Mouse (Mus musculus): ENCODE measurements around the gene Aff4.
"Not testable (repeated sequence)": the region's sequence is repeated elsewhere in the genome, so short reads cannot be mapped to it uniquely, and the experiment has no call there.

Gene Aff4

DNA sequence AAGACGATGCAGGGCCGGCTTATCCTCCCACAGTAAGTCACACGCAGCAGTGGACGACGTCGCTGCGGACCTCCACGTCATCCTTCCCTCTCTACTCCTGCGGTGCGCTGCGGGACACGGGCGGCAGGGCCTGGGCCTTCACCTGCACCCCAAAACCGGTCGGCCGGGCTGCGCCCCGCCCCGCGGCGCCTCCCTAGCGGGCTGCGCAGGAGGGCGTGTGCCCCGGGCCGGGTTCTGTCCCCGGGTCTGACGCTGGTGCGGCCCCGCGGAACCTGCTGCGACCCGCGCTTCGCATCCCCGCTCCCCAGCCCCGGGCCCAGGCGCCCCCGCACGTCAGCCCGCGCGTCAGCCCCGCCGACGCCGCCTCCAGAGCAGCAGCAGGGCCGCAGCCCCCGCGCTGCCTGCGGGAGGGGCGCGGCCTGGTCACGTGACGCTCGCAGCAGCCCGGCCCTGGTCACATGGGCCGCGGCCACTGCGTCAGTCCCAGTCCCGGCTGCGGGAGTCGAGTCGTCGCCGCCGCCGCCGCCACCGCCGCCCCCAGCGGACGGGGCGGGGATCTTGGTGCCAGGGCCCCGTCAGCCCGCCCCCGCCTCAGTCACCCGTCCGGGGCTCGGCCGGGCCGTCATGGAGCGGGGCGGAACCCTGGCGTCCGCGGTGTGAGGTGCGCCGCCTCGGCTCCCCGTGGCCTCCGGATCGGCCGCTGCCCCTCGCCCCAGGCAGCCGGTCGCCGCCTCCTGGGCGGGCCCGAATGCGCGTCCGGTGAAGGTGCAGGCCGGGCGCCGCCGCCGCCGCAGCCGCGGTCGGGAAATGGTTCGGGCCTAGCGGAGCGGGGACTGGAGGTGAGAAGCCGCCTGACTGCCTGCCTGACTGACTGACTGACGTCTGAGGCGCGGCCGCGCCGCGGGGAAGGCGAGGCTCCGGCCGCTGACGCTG, at the start of gene Aff4:
Gene Aff4 (plus strand): TSS at position 543 of the 933 bp plus-strand sequence.
- DNase-seq = peak; percentile 87 to 95

DNA sequence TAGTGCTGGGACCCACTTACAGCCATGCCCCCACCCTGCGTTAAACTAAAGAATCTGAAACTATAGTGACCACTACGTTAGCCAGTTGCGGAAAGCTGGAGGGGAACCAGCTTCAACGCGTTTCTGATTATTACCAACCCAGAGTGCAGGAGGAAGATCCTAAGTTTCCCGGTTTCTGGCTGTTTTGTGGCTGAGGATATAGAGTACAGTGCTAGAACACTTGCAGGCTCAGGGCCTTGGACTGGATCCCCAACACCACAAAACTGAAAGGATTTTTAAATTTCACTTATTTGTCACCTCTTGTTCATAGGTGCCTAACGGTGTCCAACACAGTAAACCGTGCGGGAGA, 49.5 kb upstream of the Aff4 start:
- DNase-seq = no peak

DNA sequence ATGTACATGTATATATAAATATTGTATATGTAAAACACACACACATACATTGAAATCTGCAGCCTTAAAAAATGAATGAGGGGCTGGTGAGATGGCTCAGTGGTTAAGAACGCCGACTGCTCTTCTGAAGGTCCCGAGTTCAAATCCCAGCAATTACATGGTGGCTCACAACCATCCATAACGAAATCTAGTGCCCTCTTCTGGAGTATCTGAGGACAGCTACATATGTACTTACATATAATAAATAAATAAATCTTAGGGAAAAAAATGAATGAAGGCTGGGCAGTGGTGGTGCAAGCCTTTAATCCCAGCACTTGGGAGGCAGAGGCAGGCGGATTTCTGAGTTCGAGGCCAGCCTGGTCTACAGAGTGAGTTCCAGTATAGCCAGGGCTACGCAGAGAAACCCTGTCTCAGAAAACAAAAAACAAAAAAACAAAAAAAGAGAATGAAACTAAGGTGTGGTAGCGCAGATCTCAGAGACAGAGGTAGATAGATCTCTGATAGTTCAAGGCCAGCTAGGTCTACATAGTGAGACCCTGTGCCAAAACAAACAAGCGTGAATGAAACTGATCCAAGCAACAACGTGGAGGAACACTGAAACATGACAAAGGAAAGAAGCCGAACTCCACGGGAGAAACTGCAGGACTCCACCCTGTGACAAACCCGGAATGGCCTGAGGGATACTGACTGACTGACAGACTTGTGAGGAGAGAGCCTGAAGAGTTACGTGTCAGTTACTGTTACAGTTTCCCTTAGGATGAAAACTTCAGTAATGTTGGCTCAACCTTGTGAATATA, 46.4 kb upstream of the Aff4 start:
- no peak for DNase-seq

- no peak for DNase-seq
Measured at GRCm38 (mm10) chr11:53306965-53307364, 43.7 kb upstream of the Aff4 start.

GRCm38 (mm10) chr11:53307558-53308065, 43.0 kb upstream of the Aff4 start:
- DNase-seq = peak; percentile 66 to 74

GRCm38 (mm10) chr11:53308251-53308864, 42.3 kb upstream of the Aff4 start:
- DNase-seq = peak; percentile 49 to 68

- peak; percentile 82 to 84 for DNase-seq
Measured at GRCm38 (mm10) chr11:53308884-53309310, 41.7 kb upstream of the Aff4 start.

GRCm38 (mm10) chr11:53311385-53311784, 39.2 kb upstream of the Aff4 start:
- no peak for DNase-seq

- DNase-seq = not testable (repeated sequence)
Measured at GRCm38 (mm10) chr11:53312823-53313222, 37.8 kb upstream of the Aff4 start.

DNA sequence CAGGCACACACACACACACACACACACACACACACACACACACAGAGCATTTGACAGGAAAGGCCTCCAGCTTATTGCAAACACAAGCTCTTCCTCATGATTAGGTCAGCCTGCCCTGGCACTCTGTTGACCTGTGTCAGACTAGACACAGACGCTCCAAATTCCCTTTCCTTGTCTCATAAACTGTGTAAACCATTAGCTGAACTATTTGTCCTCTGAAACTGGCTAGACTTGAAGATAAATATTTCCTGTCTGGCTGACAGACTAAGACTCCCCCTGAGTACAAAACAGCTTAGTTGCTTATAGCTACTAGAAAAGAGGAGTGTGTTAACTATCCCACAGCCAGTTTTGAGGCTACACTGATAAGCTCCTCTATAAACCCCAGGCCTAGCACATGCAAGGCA, 35.9 kb upstream of the Aff4 start:
- DNase-seq = peak; percentile 49 to 73

DNA sequence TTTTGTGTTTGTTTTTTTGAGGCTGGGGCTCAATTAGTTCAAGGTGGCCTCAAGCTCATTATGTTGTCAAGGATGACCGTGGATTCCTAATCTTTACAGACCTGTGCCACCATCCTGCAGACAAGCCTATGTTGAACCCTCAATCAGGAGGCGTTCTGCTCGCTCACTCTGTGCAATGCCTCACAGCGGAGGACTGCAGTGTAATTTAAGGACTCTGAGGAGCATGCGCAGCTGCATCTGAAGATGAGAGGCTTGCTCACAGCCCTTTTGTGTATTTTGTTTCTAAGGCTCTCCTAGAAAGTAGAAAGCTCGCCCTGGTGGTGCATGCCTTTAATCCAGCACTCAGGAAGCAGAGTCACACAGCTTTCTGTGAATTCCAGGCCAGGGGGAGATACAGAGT, 33.6 kb upstream of the Aff4 start:
- DNase-seq = no peak

GRCm38 (mm10) chr11:53318041-53318440, 32.6 kb upstream of the Aff4 start:
- no peak for DNase-seq

DNA sequence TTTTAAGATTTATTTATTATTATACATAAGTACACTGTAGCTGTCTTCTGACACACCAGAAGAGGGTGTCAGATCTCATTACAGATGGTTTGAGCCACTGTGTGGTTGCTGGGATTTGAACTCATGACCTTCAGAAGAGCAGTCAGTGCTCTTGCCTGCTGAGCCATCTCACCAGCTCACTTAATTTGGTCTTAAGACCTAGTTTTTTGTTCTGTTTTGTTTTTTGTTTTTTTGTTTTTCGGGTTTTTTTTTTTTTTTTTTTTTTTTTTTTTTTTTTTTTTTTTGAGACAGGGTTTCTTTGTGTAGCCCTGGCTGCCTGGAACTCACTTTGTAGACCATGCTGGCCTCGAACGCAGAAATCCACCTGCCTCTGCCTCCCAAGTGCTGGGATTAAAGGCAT, 32.1 kb upstream of the Aff4 start:
- not testable (repeated sequence) for DNase-seq

DNA sequence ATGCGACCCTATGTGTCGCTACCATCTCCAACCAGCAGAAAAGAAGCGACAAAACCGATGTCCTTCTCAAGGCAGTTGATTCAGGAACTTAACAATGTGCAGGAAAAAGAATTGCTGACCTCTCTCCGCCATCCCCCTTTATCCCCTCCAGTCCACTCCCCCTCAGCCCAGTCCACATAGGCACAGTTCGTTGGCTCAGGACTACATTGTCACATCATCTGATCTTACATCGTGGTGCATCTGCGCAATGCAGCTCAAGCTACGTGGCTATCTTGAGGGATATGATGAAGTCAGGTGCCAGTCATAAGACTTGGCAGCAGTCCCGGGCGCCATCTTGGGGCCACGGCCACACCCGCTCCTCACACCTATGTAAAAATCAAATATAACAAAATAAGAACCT, 30.8 kb upstream of the Aff4 start:
- DNase-seq = not testable (repeated sequence)

- peak; percentile 93 to 95 for DNase-seq
Measured at GRCm38 (mm10) chr11:53324512-53324968, 26.1 kb upstream of the Aff4 start, which contains the start of gene Zcchc10. TSS of gene Zcchc10 (plus strand) at chr11:53324679.

- no peak for DNase-seq
Measured at GRCm38 (mm10) chr11:53330325-53330724, 20.3 kb upstream of the Aff4 start.

GRCm38 (mm10) chr11:53331121-53331520, 19.5 kb upstream of the Aff4 start:
- no peak for DNase-seq

DNA sequence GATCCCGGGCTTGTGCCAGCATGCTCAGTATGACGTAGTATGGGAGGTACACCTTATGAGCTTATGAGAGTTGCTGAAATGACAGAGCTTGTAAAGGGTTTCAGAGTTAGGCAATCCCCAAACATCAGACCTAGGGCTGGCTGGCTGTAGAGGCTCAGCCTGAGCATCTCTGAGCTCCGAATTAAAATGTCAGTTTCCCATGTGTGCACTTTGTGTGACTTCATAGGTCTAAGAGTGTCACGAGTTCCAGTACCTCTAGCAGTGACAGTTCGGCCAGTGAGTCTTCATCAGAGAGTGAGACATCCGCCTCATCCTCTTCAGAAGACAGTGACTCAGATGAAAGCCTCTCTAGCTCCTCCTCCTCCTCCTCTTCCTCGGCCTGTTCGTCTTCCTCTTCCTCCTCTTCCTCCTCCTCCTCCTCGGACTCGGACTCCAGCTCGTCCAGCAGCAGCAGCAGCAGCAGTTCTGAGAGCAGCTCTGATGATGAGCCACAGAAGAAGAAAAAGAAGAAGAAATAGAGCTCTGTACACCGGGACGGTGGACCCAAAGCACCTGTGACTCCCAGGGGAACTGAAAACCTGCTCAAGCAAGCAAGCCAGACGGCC, 18.5 kb upstream of the Aff4 start:
- no peak for DNase-seq

DNA sequence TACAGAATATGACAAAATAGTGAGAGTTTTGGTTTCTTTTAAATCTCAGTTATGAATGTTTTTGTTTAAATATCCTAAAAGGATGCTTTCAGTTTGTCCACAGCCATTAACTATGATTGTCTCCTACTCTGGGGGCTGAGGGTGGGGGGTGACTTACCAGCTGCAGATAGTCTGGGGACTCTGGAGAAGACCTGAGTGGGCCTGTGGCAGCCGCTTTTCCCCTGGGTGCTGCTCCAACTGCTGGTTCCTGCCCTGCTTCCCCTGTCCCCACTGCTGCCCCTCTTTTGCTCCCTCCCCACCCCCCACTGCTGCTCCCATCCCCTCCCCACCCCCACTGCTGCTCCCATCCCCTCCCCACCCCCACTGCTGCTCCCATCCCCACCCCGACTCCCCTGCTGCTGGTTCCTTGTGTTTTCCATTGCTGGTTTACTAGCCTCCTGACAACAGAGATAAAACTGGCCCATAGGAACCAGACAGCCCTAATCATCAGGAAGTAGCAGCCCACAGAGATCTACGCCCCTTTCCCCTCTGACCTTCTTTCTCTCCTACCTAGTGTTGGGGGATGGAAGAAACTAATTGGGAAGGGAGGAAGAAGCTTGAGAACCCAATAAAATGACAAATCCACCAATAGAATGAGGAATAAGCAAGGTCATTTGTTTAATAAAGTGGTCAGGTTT, 15.0 kb upstream of the Aff4 start:
- no peak for DNase-seq

DNA sequence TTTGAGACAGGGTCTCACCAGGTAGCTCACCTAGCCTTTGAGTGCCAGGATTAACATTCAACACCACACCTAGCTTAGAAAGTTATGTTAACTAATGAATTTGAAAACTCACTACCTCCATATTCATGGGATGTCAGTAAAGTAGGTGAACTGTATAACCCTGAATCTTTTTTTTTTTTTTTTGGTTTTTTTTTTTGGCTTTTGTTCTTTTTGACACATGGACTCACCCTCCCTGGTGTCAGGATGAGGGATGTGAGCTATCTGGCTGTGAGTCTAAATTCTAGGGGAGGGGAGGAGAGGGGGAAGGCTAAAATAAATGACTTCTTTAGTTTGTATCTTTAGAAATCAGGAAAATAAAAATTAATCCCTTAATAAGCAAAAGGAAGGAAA, 14.5 kb upstream of the Aff4 start:
- DNase-seq = no peak

DNA sequence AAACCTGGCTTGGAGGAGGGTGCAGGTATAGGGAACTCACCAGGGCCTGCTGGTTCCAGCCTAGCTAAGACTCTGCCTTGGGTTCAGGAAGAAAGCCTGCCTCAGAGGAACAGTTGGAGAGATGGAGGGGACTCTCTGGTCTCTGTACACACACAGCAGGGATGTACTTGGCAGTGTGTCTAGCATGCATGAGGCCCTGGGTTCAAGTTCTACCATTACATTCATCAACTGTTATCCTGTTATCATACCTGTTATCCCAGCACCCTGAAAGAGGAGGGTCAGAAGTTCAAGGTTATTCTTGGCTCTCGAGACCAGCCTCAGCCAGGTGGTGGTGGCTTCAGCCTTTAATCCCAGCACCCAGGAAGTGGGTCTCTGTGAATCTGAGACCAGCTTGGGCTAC, 13.7 kb upstream of the Aff4 start:
- no peak for DNase-seq

GRCm38 (mm10) chr11:53337684-53338083, 12.9 kb upstream of the Aff4 start:
- DNase-seq = no peak

All from kidney, postnatal 25 days (tissue).